Mouse (Mus musculus) forebrain, embryonic 14.5 days (tissue): ENCODE measurements around the gene Marc2. TPM values are rescaled to one million over a fixed set of nuclear protein-coding genes. Genes with fewer than 3 reads are reported as not detected.

Source experiments
- ATAC-seq: fragments of 200-750 bp; cut with Nextera tagmentation; 2 replicates; pipeline ENCODE4 v1.8.0; 2017; ENCODE audit warnings: mild to moderate bottlenecking, moderate library complexity
- DNase-seq: peaks from one replicate; pipeline ENCODE4 v3.0.0-alpha.2; 2015; ENCODE audit warnings: low spot score
- H3K27ac ChIP-seq: fragments of 300-500 bp; sonication (generic); 2 replicates; pipeline ENCODE4 v1.5.1; 2014; ENCODE audit warnings: low read depth, mild to moderate bottlenecking, control low read depth, low read length, moderate library complexity
- H3K27me3 ChIP-seq: fragments of 300-500 bp; sonication (generic); replicated peaks from 2 replicates; pipeline ENCODE4 v1.6.1; 2014; ENCODE audit warnings: low read length, control low read depth, mixed read lengths; ENCODE audit not compliant: control insufficient read depth, insufficient read depth
- H3K36me3 ChIP-seq: fragments of 300-500 bp; sonication (generic); 2 replicates; pipeline ENCODE4 v1.6.1; 2014; ENCODE audit warnings: low read length, control low read depth; ENCODE audit not compliant: control insufficient read depth, insufficient read depth
- H3K4me1 ChIP-seq: fragments of 300-500 bp; sonication (generic); 2 replicates; pipeline ENCODE4 v1.6.1; 2014; ENCODE audit warnings: antibody characterized with exemption, low read length, control low read depth; ENCODE audit not compliant: control insufficient read depth, insufficient read depth
- H3K4me2 ChIP-seq: fragments of 300-500 bp; sonication (generic); 2 replicates; pipeline ENCODE4 v1.6.1; 2014; ENCODE audit warnings: mild to moderate bottlenecking, control low read depth, low read length
- H3K4me3 ChIP-seq: fragments of 300-500 bp; sonication (generic); 2 replicates; pipeline ENCODE4 v1.5.1; 2014; ENCODE audit warnings: low read depth, low read length, control low read depth
- H3K9ac ChIP-seq: fragments of 300-500 bp; sonication (generic); 2 replicates; pipeline ENCODE4 v1.6.1; 2014; ENCODE audit warnings: mild to moderate bottlenecking, low read length, control low read depth, moderate library complexity
- H3K9me3 ChIP-seq: fragments of 300-500 bp; sonication (generic); replicated peaks from 2 replicates; pipeline ENCODE4 v1.6.1; 2016; ENCODE audit warnings: low read length, control low read depth, mixed read lengths; ENCODE audit not compliant: control insufficient read depth
- WGBS: fragments of 180-500 bp; shearing (Covaris S2); extraction: QIAGEN DNeasy Blood & Tissue Kit; methylation state at CpG from one replicate; pipeline ENCODE4 v1.1.7; 2014; 5-methylcytosine and 5-hydroxymethylcytosine counted together
- polyA plus RNA-seq: library from polyadenylated mRNA; unstranded; fragments of >200 nt; fragmentation: Nextera tagmentation; extraction: Ambion mirVana; gene quantifications from 2 replicates; pipeline ENCODE4 v1.2.1, GENCODE M21; 2014

The Marc2 gene
- polyA plus RNA-seq, 1 experiment from 2014 or later, result 132 TPM

GRCm38 (mm10) chr1:184846973-184847372 lies 722 bp upstream of the Marc2 start:
- ATAC-seq (no peak), DNase-seq (no peak)
- Histone ChIP-seq H3K27me3 (no peaks in the 10 kb centered on the region), H3K4me3 (no peak overlapping the region), H3K9me3 (no peaks in the 10 kb centered on the region), H3K27ac (no peak overlapping the region), H3K9ac (no peak overlapping the region), H3K36me3 (no peaks in the 10 kb centered on the region), H3K4me1 (peaks cover 10% of the 10 kb centered on the region), H3K4me2 (no peak overlapping the region)
- 50% methylated on average over 3 of the region's 3 CpGs for WGBS

GRCm38 (mm10) chr1:184845111-184846071 lies 860 bp downstream of the Marc2 start:
- no peaks in the 10 kb centered on the region for H3K9me3 ChIP-seq
- WGBS, result under 1% methylated on average over 67 of the region's 67 CpGs
- H3K4me3 ChIP-seq, result peak overlapping the region; percentile 78
- peak overlapping the region; percentile 86 for H3K4me2 ChIP-seq
- H3K9ac ChIP-seq, result peak overlapping the region; percentile 80
- no peaks in the 10 kb centered on the region for H3K36me3 ChIP-seq
- DNase-seq (peak; percentile 90), ATAC-seq (peak; percentile 99)
- peaks cover 10% of the 10 kb centered on the region for H3K4me1 ChIP-seq
- H3K27me3 ChIP-seq, result no peaks in the 10 kb centered on the region
- H3K27ac ChIP-seq, result peak overlapping the region; percentile 27; the same call in 1 of the 2 replicates

DNA sequence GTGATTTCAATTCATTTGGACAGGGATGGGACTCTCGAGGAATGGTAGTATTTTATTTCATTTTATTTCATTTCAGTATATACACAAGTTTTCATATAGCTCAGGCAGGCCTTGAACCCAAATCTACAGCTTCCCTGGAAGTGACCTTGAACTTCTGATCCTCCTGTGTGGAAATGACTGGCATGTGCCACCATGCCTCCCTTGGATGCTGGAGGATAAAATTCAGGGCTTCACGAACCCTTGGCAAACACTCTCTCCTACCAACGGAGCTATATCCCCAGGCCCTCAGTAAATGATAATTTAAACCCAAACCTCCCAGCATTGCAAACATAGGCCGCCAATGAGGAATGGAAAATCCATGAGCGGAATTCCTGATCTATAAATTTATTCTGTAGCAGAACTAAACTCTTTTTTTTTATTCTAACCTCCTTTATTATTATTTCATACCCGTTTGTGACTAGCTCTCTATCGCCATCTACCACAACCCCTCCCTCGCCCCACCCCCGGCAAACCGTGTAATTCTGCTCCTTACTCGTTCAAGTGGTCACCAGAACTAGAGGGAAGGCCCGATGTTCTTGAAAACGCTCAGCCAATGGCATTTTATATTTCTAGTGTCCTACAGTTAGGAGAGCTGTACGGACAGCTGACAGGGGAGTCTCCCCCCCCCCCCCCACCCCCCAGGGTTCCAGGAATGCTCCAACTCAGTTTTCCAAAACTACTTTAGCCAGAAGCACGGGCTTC lies 1.8 kb downstream of the Marc2 start:
- Histone ChIP-seq H3K4me3 (peak overlapping the region; percentile 78), H3K27ac (no peak overlapping the region), H3K27me3 (no peaks in the 10 kb centered on the region), H3K9me3 (no peaks in the 10 kb centered on the region), H3K4me2 (peak overlapping the region; percentile 86), H3K9ac (peak overlapping the region; percentile 80), H3K4me1 (peaks cover 10% of the 10 kb centered on the region), H3K36me3 (no peaks in the 10 kb centered on the region)
- whole genome bisulfite sequencing, result 24% methylated on average over 15 of the region's 15 CpGs
- DNase-seq (no peak), ATAC-seq (no peak)

DNA sequence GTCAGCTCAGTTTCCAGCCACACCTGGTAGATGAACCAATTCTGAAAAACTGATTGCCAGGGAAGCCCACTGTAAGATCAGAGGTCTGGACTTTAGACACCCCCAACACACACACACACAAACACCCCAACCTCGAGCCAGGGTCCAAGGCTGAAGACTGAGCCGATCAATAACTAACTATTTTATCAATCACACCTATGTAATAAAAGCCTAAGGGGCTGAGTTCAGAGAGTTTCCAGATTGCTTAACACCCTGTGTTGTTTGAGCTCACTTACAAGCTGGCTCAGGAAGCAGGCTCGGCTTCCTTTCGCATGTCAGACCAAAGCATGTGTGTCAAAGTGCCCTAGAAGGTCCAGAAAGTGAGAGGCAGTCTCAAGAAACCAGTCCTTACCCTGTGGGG lies 8.6 kb downstream of the Marc2 start:
- no peaks in the 10 kb centered on the region for H3K9me3 ChIP-seq
- no peaks in the 10 kb centered on the region for H3K27me3 ChIP-seq
- 91% methylated on average over 4 of the region's 4 CpGs for WGBS
- no peak overlapping the region for H3K4me2 ChIP-seq
- H3K27ac ChIP-seq, result no peak overlapping the region
- no peak for ATAC-seq
- DNase-seq, result no peak
- H3K4me1 ChIP-seq, result no peaks in the 10 kb centered on the region
- H3K36me3 ChIP-seq, result peaks cover 3% of the 10 kb centered on the region
- no peak overlapping the region for H3K4me3 ChIP-seq
- no peak overlapping the region for H3K9ac ChIP-seq

GRCm38 (mm10) chr1:184836350-184836749 lies 9.9 kb downstream of the Marc2 start:
- WGBS, result 72% methylated on average over 5 of the region's 5 CpGs
- DNase-seq (no peak), ATAC-seq (no peak)
- no peaks in the 10 kb centered on the region for H3K9me3 ChIP-seq
- peaks cover 13% of the 10 kb centered on the region for H3K36me3 ChIP-seq
- H3K27me3 ChIP-seq, result no peaks in the 10 kb centered on the region
- H3K4me3 ChIP-seq, result no peak overlapping the region
- H3K4me1 ChIP-seq, result no peaks in the 10 kb centered on the region
- no peak overlapping the region for H3K27ac ChIP-seq
- no peak overlapping the region for H3K9ac ChIP-seq
- no peak overlapping the region for H3K4me2 ChIP-seq

- Histone ChIP-seq H3K4me1 (no peaks in the 10 kb centered on the region), H3K36me3 (peaks cover 19% of the 10 kb centered on the region), H3K9me3 (no peaks in the 10 kb centered on the region), H3K4me3 (no peak overlapping the region), H3K27me3 (no peaks in the 10 kb centered on the region), H3K27ac (no peak overlapping the region), H3K9ac (no peak overlapping the region), H3K4me2 (no peak overlapping the region)
- DNase-seq, result no peak
- 93% methylated on average over 7 of the region's 7 CpGs for WGBS
- ATAC-seq, result no peak
Measured at GRCm38 (mm10) chr1:184833499-184833898, 12.8 kb downstream of the Marc2 start.

DNA sequence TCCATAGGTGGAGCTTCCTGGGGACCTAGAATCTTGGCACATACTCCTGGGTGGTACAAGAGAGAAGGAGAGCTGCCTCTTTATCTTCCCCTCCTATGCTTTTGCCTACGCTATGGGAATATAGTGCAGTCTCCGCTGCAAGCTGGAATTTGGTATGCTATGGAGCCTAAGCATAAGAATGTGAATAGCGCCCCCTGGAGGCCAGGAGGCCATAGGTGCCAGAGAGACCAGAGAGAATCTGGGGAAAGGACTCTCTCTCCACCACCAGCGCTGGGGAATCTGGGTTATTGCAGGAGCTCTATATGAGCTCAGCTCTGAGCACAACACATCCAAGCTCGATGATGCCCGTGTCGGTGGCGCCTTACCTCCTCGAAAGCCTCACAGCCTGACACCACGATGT lies 14.0 kb downstream of the Marc2 start:
- ATAC-seq (no peak), DNase-seq (no peak)
- no peak overlapping the region for H3K4me3 ChIP-seq
- no peaks in the 10 kb centered on the region for H3K4me1 ChIP-seq
- H3K27ac ChIP-seq, result no peak overlapping the region
- no peak overlapping the region for H3K4me2 ChIP-seq
- H3K9me3 ChIP-seq, result no peaks in the 10 kb centered on the region
- peaks cover 19% of the 10 kb centered on the region for H3K36me3 ChIP-seq
- no peak overlapping the region for H3K9ac ChIP-seq
- WGBS, result 83% methylated on average over 10 of the region's 10 CpGs
- H3K27me3 ChIP-seq, result no peaks in the 10 kb centered on the region

DNA sequence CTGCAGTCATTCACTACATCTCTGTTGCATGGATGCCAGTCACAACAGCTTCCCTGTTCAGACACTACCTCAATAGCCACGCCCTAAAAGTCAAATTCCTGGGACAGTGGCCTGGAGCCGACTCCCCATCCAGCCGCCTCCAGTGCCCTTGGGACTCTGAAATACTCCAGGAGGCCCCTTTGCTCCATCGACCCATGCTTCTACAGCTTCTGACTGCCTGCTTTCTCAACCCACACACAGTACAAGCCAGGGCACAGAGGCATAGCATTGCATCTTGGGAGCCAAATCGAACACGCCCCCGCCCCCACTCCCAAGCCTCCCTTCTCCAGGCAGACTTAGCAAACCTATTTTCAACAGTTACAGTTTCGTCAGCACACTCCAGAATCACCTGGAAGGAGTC lies 16.4 kb downstream of the Marc2 start:
- H3K4me2 ChIP-seq, result no peak overlapping the region
- DNase-seq, result no peak

More for the DNA sequence above, 16.4 kb downstream of the Marc2 start:
- H3K36me3 ChIP-seq, result peaks cover 19% of the 10 kb centered on the region
- H3K4me1 ChIP-seq, result peaks cover 2% of the 10 kb centered on the region; the same call in 1 of the 2 replicates
- no peak for ATAC-seq
- 88% methylated on average over 8 of the region's 8 CpGs for WGBS
- no peak overlapping the region for H3K9ac ChIP-seq
- no peak overlapping the region for H3K27ac ChIP-seq
- H3K27me3 ChIP-seq, result no peaks in the 10 kb centered on the region
- H3K4me3 ChIP-seq, result no peak overlapping the region
- no peaks in the 10 kb centered on the region for H3K9me3 ChIP-seq
